Mouse (Mus musculus) spleen, embryonic (tissue): ENCODE measurements around the gene Dbn1.

Source experiments
- CTCF ChIA-PET: fragments of 350-600 bp; sonication (Branson Sonifier 250); formaldehyde crosslinking; loops from one replicate; lab custom pipeline; 2022; lab: Charles Lee

Gene Dbn1

GRCm38 (mm10) chr13:55479008-55479407 is 8.9 kb downstream of the Dbn1 start:
- CTCF ChIA-PET: interaction anchor here (0.7 kb wide), 1 partner anchor 15 kb away, joined by 10 read pairs; the partner anchor contains the start of gene Prr7

GRCm38 (mm10) chr13:55478036-55478435 is 9.9 kb downstream of the Dbn1 start:
- CTCF ChIA-PET: no interaction called here

GRCm38 (mm10) chr13:55477492-55477891 is 10.4 kb downstream of the Dbn1 start:
- CTCF ChIA-PET: no interaction called here

- CTCF ChIA-PET: no interaction called here
Observed at GRCm38 (mm10) chr13:55476256-55476655, 11.7 kb downstream of the Dbn1 start.

- CTCF ChIA-PET: no interaction called here
Observed at GRCm38 (mm10) chr13:55475750-55476149, 12.2 kb downstream of the Dbn1 start.

GRCm38 (mm10) chr13:55474621-55475069 is 13.3 kb downstream of the Dbn1 start:
- CTCF ChIA-PET: no interaction called here

GRCm38 (mm10) chr13:55473961-55474360 is 13.9 kb downstream of the Dbn1 start:
- CTCF ChIA-PET: no interaction called here

GRCm38 (mm10) chr13:55473076-55473831 is 14.7 kb downstream of the Dbn1 start:
- CTCF ChIA-PET: no interaction called here

- CTCF ChIA-PET: interaction anchor here (0.6 to 1.3 kb wide), 2 partner anchors 15 to 69 kb away, joined by 9 to 11 read pairs; no protein-coding TSS in a partner anchor
Observed at GRCm38 (mm10) chr13:55472132-55473022, 15.5 kb downstream of the Dbn1 start.

- CTCF ChIA-PET: interaction anchor here (0.6 to 1.3 kb wide), 3 partner anchors 14 to 76 kb away, joined by 9 to 12 read pairs (median 11); no protein-coding TSS in a partner anchor
Observed at GRCm38 (mm10) chr13:55471819-55472131, 16.1 kb downstream of the Dbn1 start.

- CTCF ChIA-PET: interaction anchor here (0.6 to 1.3 kb wide), 2 partner anchors 68 to 76 kb away, joined by 9 to 12 read pairs; no protein-coding TSS in a partner anchor
Observed at GRCm38 (mm10) chr13:55471156-55471818, 16.6 kb downstream of the Dbn1 start.

GRCm38 (mm10) chr13:55470372-55470771 is 17.5 kb downstream of the Dbn1 start:
- CTCF ChIA-PET: interaction anchor here (0.9 to 1.7 kb wide), 3 partner anchors 9 to 50 kb away, joined by 3 to 6 read pairs (median 5); no protein-coding TSS in a partner anchor

GRCm38 (mm10) chr13:55468851-55469560 is 18.9 kb downstream of the Dbn1 start:
- CTCF ChIA-PET: interaction anchor here (1.0 to 1.7 kb wide), 3 partner anchors 8 to 51 kb away, joined by 3 to 6 read pairs (median 3); no protein-coding TSS in a partner anchor

- CTCF ChIA-PET: interaction anchor here (0.9 to 2.3 kb wide), 3 partner anchors 15 to 63 kb away, joined by 3 to 6 read pairs (median 3); partner anchors contain the start of gene Dok3
Observed at GRCm38 (mm10) chr13:55465830-55466440, 22.0 kb downstream of the Dbn1 start.

GRCm38 (mm10) chr13:55465184-55465583 is 22.7 kb downstream of the Dbn1 start:
- CTCF ChIA-PET: interaction anchor here (0.9 to 2.3 kb wide), 4 partner anchors 14 to 47 kb away, joined by 3 to 6 read pairs (median 3); no protein-coding TSS in a partner anchor

- CTCF ChIA-PET: interaction anchor here (0.5 to 2.3 kb wide), 4 partner anchors 14 to 47 kb away, joined by 3 to 10 read pairs (median 4); no protein-coding TSS in a partner anchor
Observed at GRCm38 (mm10) chr13:55464027-55464884, 23.7 kb downstream of the Dbn1 start, which contains the start of gene Prr7. TSS of gene Prr7 (plus strand) at chr13:55464267.

GRCm38 (mm10) chr13:55463399-55464026 is 24.4 kb downstream of the Dbn1 start:
- CTCF ChIA-PET: interaction anchor here (0.5 kb wide), 1 partner anchor 15 kb away, joined by 10 read pairs; no protein-coding TSS in a partner anchor

GRCm38 (mm10) chr13:55462965-55463364 is 24.9 kb downstream of the Dbn1 start:
- CTCF ChIA-PET: interaction anchor here (0.5 to 1.3 kb wide), 3 partner anchors 15 to 147 kb away, joined by 3 to 5 read pairs (median 3); no protein-coding TSS in a partner anchor
